Mouse (Mus musculus) liver, adult 2 months (tissue): ENCODE data around the gene Acad9. TPM values are rescaled to one million over a fixed set of nuclear protein-coding genes. Genes with fewer than 3 reads are reported as not detected.
A peak's percentile ranks its signal among the peaks of the same experiment; 100 is the strongest.

Experiments used
- DNase-seq: peaks from one replicate; pipeline ENCODE4 v3.0.0-alpha.2; 2011; ENCODE audit warnings: low read depth, low spot score; ENCODE audit errors: extremely low read depth
- H3K27ac ChIP-seq: fragments of 200-500 bp; replicated peaks from 2 replicates; pipeline ENCODE4 v1.5.1; 2012; ENCODE audit warnings: low read depth, mild to moderate bottlenecking, control low read depth, inconsistent platforms, low read length; ENCODE audit not compliant: insufficient read depth
- H3K27me3 ChIP-seq: fragments of 200-500 bp; 2 replicates; pipeline ENCODE4 v1.6.1; 2012; ENCODE audit warnings: mild to moderate bottlenecking, moderate library complexity, low read length, inconsistent platforms; ENCODE audit not compliant: control insufficient read depth, insufficient read depth
- H3K36me3 ChIP-seq: fragments of 200-500 bp; 2 replicates; pipeline ENCODE4 v1.6.1; 2012; ENCODE audit warnings: low read length, inconsistent platforms; ENCODE audit not compliant: control insufficient read depth, insufficient read depth
- H3K4me1 ChIP-seq: fragments of 200-500 bp; 2 replicates; pipeline ENCODE4 v1.6.1; 2011; ENCODE audit warnings: low read length; ENCODE audit not compliant: control insufficient read depth, insufficient read depth
- H3K4me3 ChIP-seq: fragments of 200-500 bp; 2 replicates; pipeline ENCODE4 v1.5.1; 2011; ENCODE audit warnings: low read depth, mild to moderate bottlenecking, control low read depth, low read length, moderate library complexity; ENCODE audit not compliant: insufficient read depth
- H3K79me2 ChIP-seq: fragments of 200-500 bp; 2 replicates; pipeline ENCODE4 v1.6.1; 2012; ENCODE audit warnings: inconsistent platforms, mild to moderate bottlenecking, low read length, moderate library complexity; ENCODE audit not compliant: control insufficient read depth, insufficient read depth
- H3K9ac ChIP-seq: fragments of 200-500 bp; 2 replicates; pipeline ENCODE4 v1.6.1; 2012; ENCODE audit warnings: low read depth, mild to moderate bottlenecking, control low read depth, inconsistent platforms, low read length
- CTCF ChIP-seq: fragments of 200-500 bp; IDR thresholded peaks from 2 replicates; pipeline ENCODE4 v1.5.1; 2011; ENCODE audit warnings: low read depth, low read length, control low read depth
- POLR2A ChIP-seq: fragments of 200-500 bp; IDR thresholded peaks from 2 replicates; pipeline ENCODE4 v1.6.1; 2011; ENCODE audit warnings: low read length, control low read depth; ENCODE audit not compliant: insufficient read depth; ENCODE audit errors: extremely low read depth
- WGBS: fragments of 180-500 bp; shearing (Covaris S2); methylation state at CpG from one replicate; pipeline ENCODE4 v1.1.7; 2018; 5-methylcytosine and 5-hydroxymethylcytosine counted together
- polyA plus RNA-seq: library from polyadenylated mRNA; depleted of rRNA; stranded (reverse); fragments of >200 nt; gene quantifications from 2 replicates; pipeline ENCODE4 v1.2.3, GENCODE M21; 2012; rRNA removed
- total RNA-seq: library from RNA; depleted of rRNA; stranded (reverse); fragments of >200 nt; gene quantifications from 2 replicates; pipeline ENCODE4 v1.2.3, GENCODE M21; 2014; rRNA removed

The Acad9 gene
- total and polyA plus RNA-seq, 2 experiments, result 18.8 to 47.8 TPM

GRCm38 (mm10) chr3:36138171-36138660 is 72.4 kb downstream of the Acad9 start:
- DNase-seq, result peak; percentile 78
- Histone ChIP-seq H3K27ac (no peak overlapping the region), H3K36me3 (no peaks in the 10 kb centered on the region), H3K4me3 (no peak overlapping the region), H3K27me3 (no peaks in the 10 kb centered on the region), H3K79me2 (no peaks in the 10 kb centered on the region), H3K4me1 (no peaks in the 10 kb centered on the region), H3K9ac (no peak overlapping the region)
- TF ChIP-seq CTCF, result no peak
- WGBS, result 22% methylated on average over 1 of the region's 1 CpGs

DNA sequence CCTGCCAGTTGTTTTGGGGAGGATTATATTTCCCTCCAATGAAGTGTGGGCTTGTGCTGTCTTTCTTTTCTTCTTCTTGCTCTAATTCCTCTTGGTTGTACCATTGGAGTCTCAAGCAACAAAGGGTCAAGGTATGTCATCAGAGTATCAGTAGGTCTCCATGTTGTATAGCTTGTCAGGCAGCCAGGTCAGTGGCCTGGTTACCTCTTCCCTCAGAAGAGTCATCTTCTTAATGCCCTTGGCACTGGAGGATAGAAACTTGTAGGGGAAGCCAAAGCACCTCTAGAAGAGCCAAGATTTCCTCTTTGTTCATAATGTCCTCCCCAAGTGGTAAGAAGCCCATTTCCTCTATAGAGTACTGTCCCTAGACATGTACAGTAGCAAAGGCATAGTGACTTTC is 73.2 kb downstream of the Acad9 start:
- Histone ChIP-seq H3K36me3 (no peaks in the 10 kb centered on the region), H3K9ac (no peak overlapping the region), H3K27ac (no peak overlapping the region), H3K4me1 (no peaks in the 10 kb centered on the region), H3K27me3 (no peaks in the 10 kb centered on the region), H3K4me3 (no peak overlapping the region), H3K79me2 (no peaks in the 10 kb centered on the region)
- DNase-seq, result no peak
- TF ChIP-seq POLR2A (no peak), CTCF (no peak)

Other genes with a start within 250 kb of the Acad9 start
- gene Dcun1d1, start 128.5 kb upstream of the Acad9 start, total RNA-seq, result 49.3 and 61.1 TPM in 2 replicates
- 10.2 and 12.7 TPM in 2 replicates for gene Dcun1d1, start 128.5 kb upstream of the Acad9 start, polyA plus RNA-seq
- 44.0 and 49.7 TPM in 2 replicates for gene Mccc1, start 65.3 kb upstream of the Acad9 start, total RNA-seq
- 25.3 and 26.3 TPM in 2 replicates for gene Mccc1, start 65.3 kb upstream of the Acad9 start, polyA plus RNA-seq
- gene Ccdc144b, start 12.4 kb upstream of the Acad9 start, total RNA-seq, result not detected in 2 replicates
- not detected in 2 replicates for gene Ccdc144b, start 12.4 kb upstream of the Acad9 start, polyA plus RNA-seq
- 2.3 and 2.8 TPM in 2 replicates for gene D3Ertd254e, start 85.0 kb downstream of the Acad9 start, total RNA-seq
- gene D3Ertd254e, start 85.0 kb downstream of the Acad9 start, polyA plus RNA-seq, result 0.50 and 0.63 TPM in 2 replicates
- gene Qrfpr, start 156.3 kb downstream of the Acad9 start, total RNA-seq, result not detected in 2 replicates
- not detected in 2 replicates for gene Qrfpr, start 156.3 kb downstream of the Acad9 start, polyA plus RNA-seq